Mouse (Mus musculus): ENCODE data around the gene Tusc2.

Gene Tusc2

GRCm38 (mm10) chr9:107563029-107563581 is at the start of gene Tusc2:
Gene Tusc2, plus strand, starts transcription at chr9:107563255.
- peak; percentile 95 for DNase-seq (ENCODE audit: low spot score)

DNA sequence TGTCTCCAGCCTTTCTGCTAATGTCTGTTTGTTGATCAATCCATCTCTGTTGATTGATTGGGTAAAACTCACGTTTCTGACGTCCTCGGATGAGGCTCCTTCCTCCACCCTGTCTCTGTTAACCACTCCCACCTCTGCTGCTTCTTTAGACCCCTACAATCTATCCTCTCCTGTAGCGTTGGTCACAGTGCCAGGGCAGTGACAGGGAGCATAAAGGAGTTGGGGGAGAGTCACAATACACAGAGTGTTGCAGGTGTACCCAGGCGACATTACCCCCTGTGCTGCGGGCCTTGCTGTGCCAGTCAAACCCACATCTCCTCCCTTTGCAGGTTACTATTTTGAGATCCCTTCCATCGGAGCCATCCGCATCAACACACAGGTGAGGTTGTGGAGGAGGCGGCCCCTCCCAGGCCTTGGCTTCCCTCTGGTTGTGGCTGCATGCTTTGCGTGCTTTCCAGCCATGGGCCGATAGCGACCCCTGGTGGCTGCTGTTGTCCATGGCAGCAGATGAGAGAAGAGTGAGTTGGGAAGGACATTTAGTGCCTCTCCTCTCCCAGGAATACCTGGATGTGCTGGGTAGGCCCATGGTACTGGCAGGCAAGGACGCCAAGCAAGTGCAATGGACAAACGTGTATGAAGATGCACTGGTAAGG is 48.6 kb upstream of the Tusc2 start:
- peak; percentile 82 for DNase-seq (ENCODE audit: low spot score)

DNA sequence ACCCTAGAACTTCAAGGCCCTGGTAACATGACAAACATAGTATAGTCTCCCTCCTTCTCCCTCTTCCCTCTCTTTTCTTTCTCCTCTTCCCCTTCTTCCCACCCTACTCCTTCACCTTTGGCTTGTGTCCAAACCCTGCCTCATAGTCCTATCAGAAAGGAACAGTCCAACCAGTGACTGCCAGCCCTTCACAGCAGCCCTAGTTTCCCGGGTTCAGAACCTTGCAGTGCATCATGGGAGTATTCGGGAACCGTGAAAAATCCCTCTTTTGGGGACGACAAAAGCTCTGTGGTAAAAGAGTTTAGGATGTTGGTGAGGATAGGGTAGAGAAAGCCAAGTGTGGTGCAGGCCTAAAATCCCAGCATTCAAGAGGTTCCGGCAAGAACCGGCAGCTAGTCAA is 42.7 kb upstream of the Tusc2 start:
- no peak for DNase-seq (ENCODE audit: low spot score)

DNA sequence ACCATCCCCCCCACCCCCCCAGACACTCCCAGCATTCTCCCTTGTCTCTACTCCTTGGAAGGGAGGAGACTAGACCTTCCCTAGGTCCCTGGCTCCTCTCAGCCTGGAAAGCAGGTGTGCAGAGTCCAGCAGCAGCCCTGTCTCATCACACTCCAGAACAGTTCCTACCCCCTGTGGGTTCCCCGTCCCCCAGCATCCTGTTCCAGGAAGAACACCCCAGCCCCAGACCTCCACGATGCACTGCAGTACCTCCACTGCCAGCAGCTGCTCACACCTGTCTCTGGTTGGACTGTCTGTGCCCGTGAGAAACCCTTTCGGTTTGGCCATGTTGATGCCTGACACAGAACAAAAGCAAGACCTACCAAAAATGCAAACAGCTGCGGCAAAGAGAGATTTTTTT is 41.9 kb upstream of the Tusc2 start:
- no peak for DNase-seq (ENCODE audit: low spot score)

DNA sequence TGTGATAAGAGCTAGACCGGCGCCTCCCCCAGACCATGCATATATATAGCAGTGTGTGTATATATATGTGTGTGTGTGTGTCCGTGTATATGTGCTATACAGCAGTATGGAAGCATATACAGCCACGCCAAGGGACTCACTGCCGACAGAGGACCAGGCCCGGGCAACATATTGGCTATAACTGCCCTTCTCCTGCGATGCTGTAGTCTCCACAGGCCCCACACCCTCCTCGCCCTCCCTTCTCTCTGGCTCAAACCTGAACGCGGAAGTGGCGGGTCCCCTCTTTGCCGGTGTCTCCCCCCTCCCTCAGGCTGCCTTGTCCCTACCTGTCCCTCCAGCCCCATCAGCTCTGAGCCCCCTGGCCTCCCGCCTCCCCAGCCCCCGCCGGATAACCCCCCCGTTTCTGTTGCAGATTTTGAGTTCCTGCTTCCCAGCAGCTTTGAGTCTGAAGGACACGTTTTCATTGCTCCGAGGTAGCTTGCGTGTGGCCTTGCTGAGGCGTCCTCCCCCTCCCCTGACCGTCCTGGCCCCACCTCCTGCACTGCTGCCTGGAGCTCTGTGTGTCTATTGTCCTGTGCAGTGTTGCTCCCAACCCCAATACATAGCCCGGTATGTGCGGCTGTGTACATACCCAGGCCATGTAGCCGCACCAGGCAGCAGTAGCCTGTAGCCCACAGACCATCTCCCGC is 41.2 kb upstream of the Tusc2 start:
- no peak for DNase-seq (ENCODE audit: low spot score)

DNA sequence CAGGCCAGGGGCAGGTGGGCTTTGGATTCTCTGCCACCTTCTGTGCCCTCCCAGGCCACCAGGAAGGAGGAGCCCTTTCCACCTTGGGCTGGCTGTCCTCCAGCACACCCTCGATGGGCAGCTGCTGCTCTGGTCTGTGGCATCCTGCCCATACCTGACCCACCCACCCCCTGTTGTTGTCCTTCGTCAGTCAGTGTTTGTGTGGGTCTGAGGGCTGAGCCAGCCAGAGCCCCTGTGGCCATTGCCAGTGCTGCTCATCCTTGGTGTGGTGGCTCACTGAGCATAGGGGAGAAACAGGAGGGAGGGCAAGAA is 40.7 kb upstream of the Tusc2 start:
- DNase-seq (ENCODE audit: low spot score): no peak

- DNase-seq (ENCODE audit: low spot score): peak; percentile 86
Measured at GRCm38 (mm10) chr9:107526198-107527026, 36.6 kb upstream of the Tusc2 start.

- peak; percentile 93 for DNase-seq (ENCODE audit: low spot score)
Measured at GRCm38 (mm10) chr9:107533791-107534407, 29.2 kb upstream of the Tusc2 start, which contains the start of gene Tmem115. Gene Tmem115, plus strand, starts transcription at chr9:107533945.

DNA sequence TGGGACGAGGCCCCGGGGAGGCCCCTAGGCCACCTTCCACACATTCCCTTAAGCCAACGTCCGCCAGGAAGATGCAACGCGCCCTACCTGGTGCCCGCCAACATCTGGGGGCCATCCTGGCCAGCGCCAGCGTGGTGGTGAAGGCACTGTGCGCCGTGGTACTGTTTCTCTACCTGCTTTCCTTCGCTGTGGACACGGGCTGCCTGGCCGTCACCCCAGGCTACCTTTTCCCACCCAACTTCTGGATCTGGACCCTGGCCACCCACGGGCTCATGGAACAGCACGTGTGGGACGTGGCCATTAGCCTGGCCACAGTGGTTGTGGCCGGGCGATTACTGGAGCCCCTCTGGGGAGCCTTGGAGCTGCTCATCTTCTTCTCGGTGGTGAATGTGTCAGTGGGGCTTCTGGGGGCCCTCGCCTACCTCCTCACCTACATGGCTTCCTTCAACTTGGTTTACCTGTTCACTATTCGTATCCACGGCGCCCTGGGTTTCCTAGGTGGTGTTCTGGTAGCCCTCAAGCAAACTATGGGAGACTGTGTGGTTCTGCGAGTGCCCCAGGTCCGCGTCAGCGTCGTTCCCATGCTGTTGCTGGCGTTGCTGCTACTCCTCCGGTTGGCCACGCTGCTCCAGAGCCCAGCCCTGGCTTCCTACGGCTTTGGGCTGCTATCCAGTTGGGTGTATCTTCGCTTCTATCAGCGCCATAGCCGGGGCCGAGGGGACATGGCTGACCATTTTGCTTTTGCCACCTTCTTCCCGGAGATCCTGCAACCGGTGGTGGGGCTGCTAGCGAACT is 28.4 kb upstream of the Tusc2 start:
- no peak for DNase-seq (ENCODE audit: low spot score)

- no peak for DNase-seq (ENCODE audit: low spot score)
Measured at GRCm38 (mm10) chr9:107538231-107538630, 24.8 kb upstream of the Tusc2 start.

GRCm38 (mm10) chr9:107538711-107539110 is 24.3 kb upstream of the Tusc2 start:
- DNase-seq (ENCODE audit: low spot score): no peak

DNA sequence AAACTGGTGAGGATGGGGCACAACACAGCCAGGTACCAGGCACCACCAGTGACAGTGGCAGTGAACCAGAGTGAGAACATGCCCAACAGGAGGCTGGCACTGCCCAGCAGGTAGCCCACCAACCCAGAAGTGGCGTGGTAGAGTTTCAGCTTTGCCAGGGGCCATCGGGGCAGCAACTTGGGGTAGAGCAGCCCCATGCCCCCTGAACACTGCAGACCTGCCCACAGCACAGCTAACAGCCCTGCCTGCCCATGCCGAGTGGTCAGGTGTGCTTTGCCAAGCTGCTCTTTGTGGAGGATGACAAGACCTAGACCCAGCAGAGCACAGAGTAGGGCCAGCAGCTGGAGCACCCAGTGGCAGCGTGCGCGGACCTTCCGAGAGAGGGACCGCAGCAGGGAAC is 23.1 kb upstream of the Tusc2 start:
- no peak for DNase-seq (ENCODE audit: low spot score)

DNA sequence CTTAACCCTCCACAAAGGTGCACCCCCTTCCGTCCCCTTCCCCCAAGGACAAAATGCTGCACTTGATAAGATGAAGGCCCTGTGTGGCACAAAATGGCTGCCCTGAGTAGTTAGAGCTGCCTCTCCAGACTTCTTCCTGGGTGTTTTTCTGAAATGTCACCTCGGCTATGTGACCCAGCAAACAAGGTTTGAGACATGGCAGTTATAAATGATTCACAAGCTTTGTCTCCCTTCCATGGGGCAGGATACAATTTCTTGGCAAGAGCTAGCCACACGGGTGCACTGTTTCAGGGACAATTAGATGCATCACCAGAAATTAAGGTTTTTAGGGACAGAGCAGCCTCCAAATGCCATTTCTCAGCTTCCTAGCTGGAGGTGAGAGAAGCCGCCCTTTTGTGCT is 22.6 kb upstream of the Tusc2 start:
- no peak for DNase-seq (ENCODE audit: low spot score)

DNA sequence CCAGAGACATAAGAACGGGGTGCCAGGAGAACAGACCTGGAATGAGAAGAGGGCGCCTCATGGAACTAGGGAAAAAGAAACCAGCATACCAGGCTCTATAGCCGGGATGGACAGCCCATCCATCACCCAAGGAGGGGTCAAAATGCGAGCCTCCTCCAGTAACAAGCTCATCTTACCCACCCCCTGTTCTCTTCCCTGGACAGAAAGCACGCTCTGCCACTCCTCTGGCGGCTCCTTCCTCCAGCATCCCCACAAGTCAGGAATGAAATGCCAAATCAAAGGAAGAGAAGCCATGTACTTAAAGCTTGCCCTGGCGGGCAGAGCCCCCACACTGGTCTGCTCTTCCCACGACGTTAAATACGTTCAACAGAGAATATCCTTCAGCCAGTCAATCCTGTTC is 22.1 kb upstream of the Tusc2 start:
- DNase-seq (ENCODE audit: low spot score): no peak

DNA sequence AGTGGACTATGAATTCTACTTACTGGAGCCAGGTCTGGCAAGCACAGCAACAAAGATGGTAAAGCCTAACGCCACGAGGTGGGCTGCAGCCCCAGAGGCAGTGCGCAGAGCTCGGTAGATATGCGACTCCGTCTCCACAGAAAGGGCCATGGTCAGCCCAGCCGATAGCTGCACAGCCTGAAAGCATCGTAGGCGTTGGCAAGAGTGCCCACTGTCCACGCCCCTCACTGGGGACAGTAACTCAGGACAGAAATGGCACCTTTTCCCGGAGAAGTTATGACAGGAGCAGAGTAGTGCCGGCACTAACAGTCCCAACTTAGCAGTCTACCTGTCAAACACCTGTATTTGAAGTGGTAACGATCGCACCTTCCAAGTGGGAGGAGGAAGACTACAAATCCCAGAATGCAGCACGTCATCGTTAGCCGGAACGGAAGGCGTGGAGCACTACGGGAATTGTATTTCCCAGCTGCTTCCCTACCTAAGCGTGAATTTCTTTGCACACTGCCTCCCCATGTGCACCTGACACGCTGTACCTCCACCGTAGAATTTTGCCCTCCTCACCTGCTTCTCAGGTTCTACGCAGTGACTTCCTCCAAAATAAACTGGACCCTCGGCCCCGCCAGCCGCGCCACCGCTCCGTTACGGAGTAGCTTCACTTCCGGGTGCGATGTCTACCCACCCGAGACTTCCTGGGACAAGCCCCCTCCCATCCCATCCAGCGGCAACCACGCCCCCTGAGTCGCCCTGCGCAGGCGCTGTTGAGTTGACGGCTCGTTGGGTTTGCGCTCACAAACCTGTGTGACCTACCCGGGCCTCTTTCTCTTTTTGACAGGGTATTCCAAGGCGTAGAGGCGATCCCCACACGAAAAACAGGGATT is 21.3 kb upstream of the Tusc2 start, which contains the start of the genes Cyb561d2 and Nprl2:
Gene Cyb561d2, minus strand, starts transcription at position 720 of the 878 bp plus-strand sequence.
Gene Nprl2, plus strand, starts transcription at position 753 of the 878 bp plus-strand sequence.
- DNase-seq (ENCODE audit: low spot score): peak; percentile 94

- no peak for DNase-seq (ENCODE audit: low spot score)
Measured at GRCm38 (mm10) chr9:107542352-107542686, 20.7 kb upstream of the Tusc2 start.

- DNase-seq (ENCODE audit: low spot score): no peak
Measured at GRCm38 (mm10) chr9:107542721-107543120, 20.3 kb upstream of the Tusc2 start.

DNA sequence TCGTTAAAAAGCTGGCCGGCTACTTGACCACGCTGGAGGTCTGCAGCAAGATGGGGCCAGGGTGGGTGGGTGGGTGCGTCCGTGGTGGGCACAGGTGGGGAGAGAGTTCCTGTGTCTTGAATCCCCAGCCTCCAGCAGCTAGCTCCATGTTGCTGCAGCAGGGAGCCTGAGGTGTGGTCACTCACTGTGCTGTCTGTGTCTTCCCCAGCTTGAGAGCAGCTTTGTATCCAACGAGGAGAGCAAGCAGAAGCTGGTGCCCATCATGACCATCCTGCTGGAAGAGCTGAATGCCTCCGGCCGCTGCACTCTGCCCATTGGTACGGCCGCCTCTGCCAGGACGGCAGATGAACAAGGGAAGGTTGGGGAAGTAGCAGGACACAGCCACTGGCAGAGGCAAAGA is 19.8 kb upstream of the Tusc2 start:
- DNase-seq (ENCODE audit: low spot score): no peak

- DNase-seq (ENCODE audit: low spot score): no peak
Measured at GRCm38 (mm10) chr9:107544196-107544700, 18.8 kb upstream of the Tusc2 start.

- DNase-seq (ENCODE audit: low spot score): no peak
Measured at GRCm38 (mm10) chr9:107544729-107545128, 18.3 kb upstream of the Tusc2 start.
